Mouse (Mus musculus): Measurements from ENCODE around the gene Sap30l.

The Sap30l gene

DNA sequence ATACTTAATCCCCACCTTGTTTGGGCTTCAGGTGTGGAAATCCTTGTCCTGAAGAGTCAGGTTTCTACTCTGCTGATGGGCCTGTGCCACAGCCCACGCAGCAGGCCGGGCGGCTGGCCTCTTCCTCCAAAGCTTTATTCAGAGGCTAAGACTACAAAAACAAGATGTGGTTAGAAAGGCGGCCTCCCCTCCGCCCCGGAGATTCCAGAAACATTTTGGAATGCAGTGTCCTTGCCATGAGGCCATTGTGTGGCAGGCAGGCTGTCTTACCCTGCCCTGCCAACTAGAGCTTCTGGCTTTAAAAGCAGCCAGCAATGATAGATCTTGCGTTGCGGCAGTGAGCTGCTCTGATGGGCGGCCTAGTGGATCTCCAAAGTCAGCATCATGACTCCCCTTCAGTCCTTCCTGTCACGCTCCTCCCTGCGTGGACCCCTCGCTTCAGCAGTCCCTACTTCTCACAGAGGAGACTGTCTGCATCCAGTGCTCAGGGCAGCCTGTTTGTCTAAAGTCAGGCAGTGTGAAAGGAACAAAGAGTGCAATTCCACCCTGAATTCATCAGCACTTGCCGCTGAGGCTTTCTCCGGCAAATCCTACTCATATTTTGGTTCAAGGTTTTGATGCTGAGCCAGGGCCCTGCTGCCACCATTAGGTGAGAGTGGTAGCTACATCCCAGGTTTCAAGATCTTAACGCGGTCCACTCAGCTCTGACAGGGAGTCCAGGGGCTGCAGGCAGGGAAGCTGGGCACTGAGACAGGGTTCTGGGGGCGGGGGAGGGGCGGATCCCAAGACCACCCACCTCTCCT lies 14.6 kb upstream of the Sap30l start:
- Histone ChIP-seq H3K4me3 (replicated peaks; ENCODE audit: low read length) (peak overlapping the region; percentile 62), H3K27me3 (ENCODE audit: insufficient read depth, low read length) (peaks cover 7% of the 10 kb centered on the region; the same call in 1 of the 2 replicates), H3K9me3 (ENCODE audit: low read length) (no peaks in the 10 kb centered on the region), H3K4me1 (replicated peaks; ENCODE audit: low read depth, low read length) (peaks cover 54% of the 10 kb centered on the region), H3K36me3 (ENCODE audit: insufficient read depth, low read length) (peaks cover 13% of the 10 kb centered on the region)
- TF ChIP-seq CTCF (conservative IDR thresholded peaks at IDR 0.05; ENCODE audit: low read length), result no peak
- no peak for TF ChIP-seq NANOG (IDR thresholded peaks at IDR 0.05; ENCODE audit: borderline replicate concordance, low read length)

- H3K9me3 ChIP-seq (ENCODE audit: low read length), result no peaks in the 10 kb centered on the region
- TF ChIP-seq POU5F1 (IDR thresholded peaks at IDR 0.05; ENCODE audit: borderline replicate concordance, low read length) (no peak), CTCF (conservative IDR thresholded peaks at IDR 0.05; ENCODE audit: low read length) (peak; percentile 25), NANOG (IDR thresholded peaks at IDR 0.05; ENCODE audit: borderline replicate concordance, low read length) (no peak)
- H3K4me3 ChIP-seq (replicated peaks; ENCODE audit: low read length), result no peak overlapping the region
- peaks cover 7% of the 10 kb centered on the region; the same call in 1 of the 2 replicates for H3K27me3 ChIP-seq (ENCODE audit: insufficient read depth, low read length)
- H3K36me3 ChIP-seq (ENCODE audit: insufficient read depth, low read length), result peaks cover 8% of the 10 kb centered on the region; the same call in 1 of the 2 replicates
- H3K4me1 ChIP-seq (replicated peaks; ENCODE audit: low read depth, low read length), result peaks cover 63% of the 10 kb centered on the region
These were observed 13.5 kb upstream of the Sap30l start for GRCm38 (mm10) chr11:57787913-57788312.

- Histone ChIP-seq H3K4me3 (replicated peaks; ENCODE audit: low read length) (peak overlapping the region; percentile 48; the same call in 1 of the 2 replicates), H3K36me3 (ENCODE audit: insufficient read depth, low read length) (no peaks in the 10 kb centered on the region), H3K4me1 (replicated peaks; ENCODE audit: low read depth, low read length) (peaks cover 69% of the 10 kb centered on the region), H3K9me3 (ENCODE audit: low read length) (no peaks in the 10 kb centered on the region), H3K27me3 (ENCODE audit: insufficient read depth, low read length) (no peaks in the 10 kb centered on the region)
- TF ChIP-seq CTCF (conservative IDR thresholded peaks at IDR 0.05; ENCODE audit: low read length) (no peak), POU5F1 (IDR thresholded peaks at IDR 0.05; ENCODE audit: borderline replicate concordance, low read length) (no peak), NANOG (IDR thresholded peaks at IDR 0.05; ENCODE audit: borderline replicate concordance, low read length) (no peak)
These were observed 10.4 kb upstream of the Sap30l start for GRCm38 (mm10) chr11:57790866-57791535.

- no peaks in the 10 kb centered on the region for H3K9me3 ChIP-seq (ENCODE audit: low read length)
- H3K36me3 ChIP-seq (ENCODE audit: insufficient read depth, low read length), result no peaks in the 10 kb centered on the region
- no peak overlapping the region for H3K4me3 ChIP-seq (replicated peaks; ENCODE audit: low read length)
- peaks cover 62% of the 10 kb centered on the region for H3K4me1 ChIP-seq (replicated peaks; ENCODE audit: low read depth, low read length)
- H3K27me3 ChIP-seq (ENCODE audit: insufficient read depth, low read length), result no peaks in the 10 kb centered on the region
- TF ChIP-seq POU5F1 (IDR thresholded peaks at IDR 0.05; ENCODE audit: borderline replicate concordance, low read length), result no peak
- no peak for TF ChIP-seq NANOG (IDR thresholded peaks at IDR 0.05; ENCODE audit: borderline replicate concordance, low read length)
- no peak for TF ChIP-seq CTCF (conservative IDR thresholded peaks at IDR 0.05; ENCODE audit: low read length)
These were observed 6.4 kb upstream of the Sap30l start for GRCm38 (mm10) chr11:57795086-57795485.

GRCm38 (mm10) chr11:57797828-57798227 lies 3.6 kb upstream of the Sap30l start:
- no peaks in the 10 kb centered on the region for H3K36me3 ChIP-seq (ENCODE audit: insufficient read depth, low read length)
- H3K27me3 ChIP-seq (ENCODE audit: insufficient read depth, low read length), result peaks cover 6% of the 10 kb centered on the region
- H3K9me3 ChIP-seq (ENCODE audit: low read length), result no peaks in the 10 kb centered on the region
- H3K4me3 ChIP-seq (replicated peaks; ENCODE audit: low read length), result no peak overlapping the region
- peaks cover 48% of the 10 kb centered on the region for H3K4me1 ChIP-seq (replicated peaks; ENCODE audit: low read depth, low read length)
- TF ChIP-seq NANOG (IDR thresholded peaks at IDR 0.05; ENCODE audit: borderline replicate concordance, low read length), result no peak
- no peak for TF ChIP-seq POU5F1 (IDR thresholded peaks at IDR 0.05; ENCODE audit: borderline replicate concordance, low read length)
- TF ChIP-seq CTCF (conservative IDR thresholded peaks at IDR 0.05; ENCODE audit: low read length), result no peak

DNA sequence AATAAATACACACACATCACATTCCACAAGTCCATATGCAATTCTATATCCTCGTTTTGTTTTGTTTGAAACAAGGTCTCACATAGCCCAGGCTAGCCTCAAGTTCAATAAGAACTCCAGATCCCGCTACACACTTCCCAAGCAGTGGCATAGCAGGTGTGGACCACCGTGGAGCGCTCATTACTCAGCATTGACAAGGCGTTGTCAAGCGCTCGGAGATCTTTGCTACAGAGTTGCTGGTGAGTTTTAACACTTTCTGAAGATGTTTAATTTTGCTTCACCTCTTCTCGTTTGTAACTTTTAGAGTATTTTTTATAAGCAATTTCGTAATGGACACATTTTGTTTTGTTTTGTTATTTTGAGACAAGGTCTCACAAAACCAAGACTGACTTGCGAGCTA lies 2.0 kb upstream of the Sap30l start:
- Histone ChIP-seq H3K4me3 (replicated peaks; ENCODE audit: low read length) (no peak overlapping the region), H3K27me3 (ENCODE audit: insufficient read depth, low read length) (peaks cover 8% of the 10 kb centered on the region), H3K36me3 (ENCODE audit: insufficient read depth, low read length) (no peaks in the 10 kb centered on the region), H3K4me1 (replicated peaks; ENCODE audit: low read depth, low read length) (peaks cover 53% of the 10 kb centered on the region), H3K9me3 (ENCODE audit: low read length) (no peaks in the 10 kb centered on the region)
- TF ChIP-seq NANOG (IDR thresholded peaks at IDR 0.05; ENCODE audit: borderline replicate concordance, low read length), result no peak
- TF ChIP-seq CTCF (conservative IDR thresholded peaks at IDR 0.05; ENCODE audit: low read length), result no peak
- no peak for TF ChIP-seq POU5F1 (IDR thresholded peaks at IDR 0.05; ENCODE audit: borderline replicate concordance, low read length)

GRCm38 (mm10) chr11:57800266-57800951 lies 1.0 kb upstream of the Sap30l start:
- Histone ChIP-seq H3K27me3 (ENCODE audit: insufficient read depth, low read length) (peaks cover 8% of the 10 kb centered on the region), H3K4me3 (replicated peaks; ENCODE audit: low read length) (peak overlapping the region; percentile 96), H3K4me1 (replicated peaks; ENCODE audit: low read depth, low read length) (peaks cover 47% of the 10 kb centered on the region), H3K36me3 (ENCODE audit: insufficient read depth, low read length) (no peaks in the 10 kb centered on the region), H3K9me3 (ENCODE audit: low read length) (no peaks in the 10 kb centered on the region)
- TF ChIP-seq NANOG (IDR thresholded peaks at IDR 0.05; ENCODE audit: borderline replicate concordance, low read length) (no peak), POU5F1 (IDR thresholded peaks at IDR 0.05; ENCODE audit: borderline replicate concordance, low read length) (no peak), CTCF (conservative IDR thresholded peaks at IDR 0.05; ENCODE audit: low read length) (no peak)

All from E14TG2a.4 (cell line).